Mouse (Mus musculus) stomach, embryonic 15.5 days (tissue): ENCODE measurements around the gene Acat1. TPM values are rescaled to one million over a fixed set of nuclear protein-coding genes. Genes with fewer than 3 reads are reported as not detected.
A peak's percentile ranks its signal among the peaks of the same experiment; 100 is the strongest.

Experiments used
- ATAC-seq: fragments of 200-750 bp; cut with Nextera tagmentation; 2 replicates; pipeline ENCODE4 v1.8.0; 2017; ENCODE audit warnings: low read depth, moderate number of reproducible peaks, moderate TSS enrichment; ENCODE audit not compliant: insufficient read depth, low FRiP score
- H3K27ac ChIP-seq: fragments of 300-500 bp; sonication (generic); 2 replicates; pipeline ENCODE4 v1.5.1; 2015; ENCODE audit warnings: mild to moderate bottlenecking, inconsistent platforms
- H3K27me3 ChIP-seq: fragments of 300-500 bp; sonication (generic); replicated peaks from 2 replicates; pipeline ENCODE4 v1.6.1; 2015; ENCODE audit warnings: inconsistent platforms
- H3K36me3 ChIP-seq: fragments of 300-500 bp; sonication (generic); 2 replicates; pipeline ENCODE4 v1.6.1; 2015; ENCODE audit warnings: inconsistent platforms
- H3K4me1 ChIP-seq: fragments of 300-500 bp; sonication (generic); 2 replicates; pipeline ENCODE4 v1.6.1; 2015; ENCODE audit warnings: inconsistent platforms
- H3K4me2 ChIP-seq: fragments of 300-500 bp; sonication (generic); 2 replicates; pipeline ENCODE4 v1.6.1; 2015; ENCODE audit warnings: mild to moderate bottlenecking, inconsistent platforms
- H3K4me3 ChIP-seq: fragments of 300-500 bp; sonication (generic); replicated peaks from 2 replicates; pipeline ENCODE4 v1.5.1; 2015; ENCODE audit warnings: inconsistent platforms
- H3K9ac ChIP-seq: fragments of 300-500 bp; sonication (generic); 2 replicates; pipeline ENCODE4 v1.6.1; 2015; ENCODE audit warnings: inconsistent platforms
- H3K9me3 ChIP-seq: fragments of 300-500 bp; sonication (generic); 2 replicates; pipeline ENCODE4 v1.6.1; 2016; ENCODE audit warnings: inconsistent platforms
- WGBS: fragments of 180-500 bp; shearing (Covaris S2); methylation state at CpG from one replicate; pipeline ENCODE4 v1.1.7; 2015; 5-methylcytosine and 5-hydroxymethylcytosine counted together
- polyA plus RNA-seq: library from polyadenylated mRNA; unstranded; fragments of >200 nt; fragmentation: Nextera tagmentation; extraction: Ambion mirVana; gene quantifications from 2 replicates; pipeline ENCODE4 v1.2.1, GENCODE M21; 2015

Gene Acat1
- polyA plus RNA-seq, 1 experiment from 2014 or later: 106 TPM

GRCm38 (mm10) chr9:53598631-53599030 is 11.6 kb downstream of the Acat1 start:
- H3K27me3 ChIP-seq: no peaks in the 10 kb centered on the region
- H3K36me3 ChIP-seq: peaks cover 5% of the 10 kb centered on the region; the same call in 1 of the 2 replicates
- H3K9ac ChIP-seq: no peak overlapping the region
- WGBS: 74% methylated on average over 6 of the region's 6 CpGs
- H3K27ac ChIP-seq: no peak overlapping the region
- H3K9me3 ChIP-seq: no peaks in the 10 kb centered on the region
- no peak for ATAC-seq
- no peak overlapping the region for H3K4me2 ChIP-seq
- no peaks in the 10 kb centered on the region for H3K4me1 ChIP-seq
- H3K4me3 ChIP-seq: no peak overlapping the region

- 87% methylated on average over 4 of the region's 4 CpGs for WGBS
- Histone ChIP-seq H3K4me2 (no peak overlapping the region), H3K27ac (no peak overlapping the region), H3K27me3 (no peaks in the 10 kb centered on the region), H3K36me3 (peaks cover 12% of the 10 kb centered on the region), H3K9me3 (no peaks in the 10 kb centered on the region), H3K4me3 (no peak overlapping the region), H3K9ac (no peak overlapping the region), H3K4me1 (no peaks in the 10 kb centered on the region)
- no peak for ATAC-seq
These were observed 13.1 kb downstream of the Acat1 start for GRCm38 (mm10) chr9:53596971-53597600.

- no peak overlapping the region for H3K4me3 ChIP-seq
- no peaks in the 10 kb centered on the region for H3K4me1 ChIP-seq
- H3K9me3 ChIP-seq: no peaks in the 10 kb centered on the region
- peaks cover 12% of the 10 kb centered on the region for H3K36me3 ChIP-seq
- no peak overlapping the region for H3K4me2 ChIP-seq
- WGBS: 12% methylated on average over 3 of the region's 3 CpGs
- ATAC-seq: no peak
- H3K27me3 ChIP-seq: no peaks in the 10 kb centered on the region
- no peak overlapping the region for H3K9ac ChIP-seq
- H3K27ac ChIP-seq: no peak overlapping the region
These were observed 15.4 kb downstream of the Acat1 start for GRCm38 (mm10) chr9:53594764-53595163.

GRCm38 (mm10) chr9:53581870-53582269 is 28.3 kb downstream of the Acat1 start:
- H3K36me3 ChIP-seq: peaks cover 34% of the 10 kb centered on the region
- H3K4me1 ChIP-seq: no peaks in the 10 kb centered on the region
- no peak overlapping the region for H3K4me3 ChIP-seq
- no peak overlapping the region for H3K9ac ChIP-seq
- 89% methylated on average over 4 of the region's 4 CpGs for WGBS
- no peaks in the 10 kb centered on the region for H3K27me3 ChIP-seq
- no peak overlapping the region for H3K27ac ChIP-seq
- no peak overlapping the region for H3K4me2 ChIP-seq
- no peaks in the 10 kb centered on the region for H3K9me3 ChIP-seq
- ATAC-seq: no peak

- no peak overlapping the region for H3K27ac ChIP-seq
- 62% methylated on average over 5 of the region's 5 CpGs for WGBS
- H3K27me3 ChIP-seq: no peaks in the 10 kb centered on the region
- H3K9ac ChIP-seq: no peak overlapping the region
- ATAC-seq: no peak
- no peaks in the 10 kb centered on the region for H3K4me1 ChIP-seq
- H3K9me3 ChIP-seq: no peaks in the 10 kb centered on the region
- H3K4me2 ChIP-seq: no peak overlapping the region
- H3K36me3 ChIP-seq: peaks cover 17% of the 10 kb centered on the region
- H3K4me3 ChIP-seq: no peak overlapping the region
These were observed 34.5 kb downstream of the Acat1 start for GRCm38 (mm10) chr9:53575721-53576120.

- H3K36me3 ChIP-seq: peaks cover 26% of the 10 kb centered on the region
- H3K9me3 ChIP-seq: no peaks in the 10 kb centered on the region
- H3K4me3 ChIP-seq: no peak overlapping the region
- ATAC-seq: no peak
- no peak overlapping the region for H3K4me2 ChIP-seq
- 90% methylated on average over 7 of the region's 7 CpGs for WGBS
- no peak overlapping the region for H3K9ac ChIP-seq
- H3K27me3 ChIP-seq: no peaks in the 10 kb centered on the region
- no peaks in the 10 kb centered on the region for H3K4me1 ChIP-seq
- H3K27ac ChIP-seq: no peak overlapping the region
These were observed 37.5 kb downstream of the Acat1 start for GRCm38 (mm10) chr9:53572516-53573307.

- Histone ChIP-seq H3K36me3 (peaks cover 26% of the 10 kb centered on the region), H3K4me2 (no peak overlapping the region), H3K9me3 (no peaks in the 10 kb centered on the region), H3K27me3 (no peaks in the 10 kb centered on the region), H3K27ac (no peak overlapping the region), H3K4me1 (no peaks in the 10 kb centered on the region), H3K4me3 (no peak overlapping the region), H3K9ac (no peak overlapping the region)
- WGBS: 86% methylated on average over 6 of the region's 6 CpGs
- ATAC-seq: no peak
These were observed 39.5 kb downstream of the Acat1 start for GRCm38 (mm10) chr9:53570662-53571061.

GRCm38 (mm10) chr9:53537336-53537965 is 72.7 kb downstream of the Acat1 start:
- peak overlapping the region; percentile 96 for H3K27ac ChIP-seq
- H3K4me1 ChIP-seq: peaks cover 5% of the 10 kb centered on the region
- 0 out of 2 replicates have a peak, but pooled peaks have one; percentile 2 for ATAC-seq
- peak overlapping the region; percentile 80 for H3K9ac ChIP-seq
- no peaks in the 10 kb centered on the region for H3K27me3 ChIP-seq
- no peaks in the 10 kb centered on the region for H3K9me3 ChIP-seq
- no peaks in the 10 kb centered on the region for H3K36me3 ChIP-seq
- H3K4me3 ChIP-seq: peak overlapping the region; percentile 75
- peak overlapping the region; percentile 70 for H3K4me2 ChIP-seq
- WGBS: under 1% methylated on average over 32 of the region's 34 CpGs

GRCm38 (mm10) chr9:53536558-53537320 is 73.4 kb downstream of the Acat1 start, which contains the start of the genes Atm and Npat:
Atm (minus strand) TSS chr9:53536740.
Npat (plus strand) TSS chr9:53537047.
- peak within 1 kb of the TSS; percentile 80 for H3K9ac ChIP-seq
- WGBS: under 1% methylated on average over 63 of the region's 69 CpGs
- ATAC-seq: peak; percentile 99
- H3K4me1 ChIP-seq: peaks cover 5% of the 10 kb centered on the region
- no peaks in the 10 kb centered on the region for H3K9me3 ChIP-seq
- peak within 1 kb of the TSS; percentile 75 for H3K4me3 ChIP-seq
- H3K27ac ChIP-seq: peak within 1 kb of the TSS; percentile 96
- H3K36me3 ChIP-seq: no peaks in the 10 kb centered on the region
- no peaks in the 10 kb centered on the region for H3K27me3 ChIP-seq
- H3K4me2 ChIP-seq: peak within 1 kb of the TSS; percentile 74

- ATAC-seq: no peak
- Histone ChIP-seq H3K4me1 (peaks cover 5% of the 10 kb centered on the region), H3K4me3 (peak overlapping the region; percentile 75), H3K36me3 (no peaks in the 10 kb centered on the region), H3K4me2 (peak overlapping the region; percentile 74), H3K9ac (peak overlapping the region; percentile 54; the same call in 1 of the 2 replicates), H3K27me3 (no peaks in the 10 kb centered on the region), H3K27ac (peak overlapping the region; percentile 88), H3K9me3 (no peaks in the 10 kb centered on the region)
- 10% methylated on average over 17 of the region's 17 CpGs for WGBS
These were observed 74.5 kb downstream of the Acat1 start for GRCm38 (mm10) chr9:53535416-53536320.
